Mouse (Mus musculus) erythroblast, embryonic 14.5 days (primary cell): Measurements from ENCODE around the gene Calr.

ENCODE experiments used
- GATA1 ChIP-seq: IDR thresholded peaks from 2 replicates; pipeline ENCODE4 v1.6.1; 2012; ENCODE audit warnings: low read length, inconsistent platforms, mixed read lengths
- TAL1 ChIP-seq: IDR thresholded peaks from 3 replicates; pipeline ENCODE4 v1.6.1; 2012; ENCODE audit warnings: low read length, inconsistent platforms, mixed read lengths

DNA sequence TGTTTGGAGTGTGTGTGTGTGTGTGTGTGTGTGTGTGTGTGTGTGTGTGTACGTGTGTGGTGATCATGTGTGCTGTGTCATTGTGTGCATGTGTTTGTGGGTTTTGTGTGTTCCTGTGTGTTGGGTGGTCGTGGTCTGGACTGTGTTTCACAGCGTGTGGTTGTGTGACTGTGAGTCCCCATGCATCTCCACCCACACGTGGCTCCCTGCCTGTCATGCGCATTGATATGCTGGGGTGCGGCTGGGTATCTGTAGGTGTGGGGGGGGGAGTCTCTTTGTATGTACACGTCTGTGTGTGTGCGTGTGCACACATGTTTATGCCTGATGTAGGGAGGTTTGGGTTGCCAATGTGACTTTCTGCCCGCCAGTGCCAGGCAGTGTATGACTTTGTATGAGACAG is 53.6 kb downstream of the Calr start:
- no peak for TF ChIP-seq GATA1
- TF ChIP-seq TAL1, result no peak
